Mouse (Mus musculus): ENCODE data around the gene Rin3.
A peak's percentile ranks its signal among the peaks of the same experiment; 100 is the strongest.

The Rin3 gene

GRCm38 (mm10) chr12:102280867-102281503, 1.9 kb upstream of the Rin3 start:
- no peak for DNase-seq

GRCm38 (mm10) chr12:102282126-102282525, 722 bp upstream of the Rin3 start:
- DNase-seq = peak in 1 of 2 experiments; percentile 33

GRCm38 (mm10) chr12:102283483-102284266, 827 bp downstream of the Rin3 start:
- DNase-seq = peak; percentile 33 to 63

GRCm38 (mm10) chr12:102284267-102284610, 1.4 kb downstream of the Rin3 start:
- no peak for DNase-seq

GRCm38 (mm10) chr12:102284618-102285159, 1.8 kb downstream of the Rin3 start:
- no peak for DNase-seq

GRCm38 (mm10) chr12:102285318-102285717, 2.5 kb downstream of the Rin3 start:
- DNase-seq = no peak

GRCm38 (mm10) chr12:102285779-102286178, 2.9 kb downstream of the Rin3 start:
- DNase-seq = no peak

GRCm38 (mm10) chr12:102286681-102287414, 4.0 kb downstream of the Rin3 start:
- DNase-seq = peak; percentile 61 to 81

GRCm38 (mm10) chr12:102287904-102288602, 5.2 kb downstream of the Rin3 start:
- no peak for DNase-seq

GRCm38 (mm10) chr12:102288846-102289245, 6.0 kb downstream of the Rin3 start:
- DNase-seq = no peak

GRCm38 (mm10) chr12:102289568-102289967, 6.7 kb downstream of the Rin3 start:
- DNase-seq = no peak

GRCm38 (mm10) chr12:102290662-102291061, 7.8 kb downstream of the Rin3 start:
- DNase-seq = no peak

GRCm38 (mm10) chr12:102291686-102292085, 8.8 kb downstream of the Rin3 start:
- no peak for DNase-seq

- no peak for DNase-seq
Measured at GRCm38 (mm10) chr12:102292501-102293215, 9.8 kb downstream of the Rin3 start.

- DNase-seq = no peak
Measured at GRCm38 (mm10) chr12:102294634-102295033, 11.8 kb downstream of the Rin3 start.

- no peak for DNase-seq
Measured at GRCm38 (mm10) chr12:102295230-102295629, 12.4 kb downstream of the Rin3 start.

GRCm38 (mm10) chr12:102295662-102296061, 12.8 kb downstream of the Rin3 start:
- no peak for DNase-seq

GRCm38 (mm10) chr12:102296361-102296760, 13.5 kb downstream of the Rin3 start:
- no peak for DNase-seq

- no peak for DNase-seq
Measured at GRCm38 (mm10) chr12:102296967-102297366, 14.1 kb downstream of the Rin3 start.

GRCm38 (mm10) chr12:102299209-102299608, 16.4 kb downstream of the Rin3 start:
- DNase-seq = no peak

GRCm38 (mm10) chr12:102301585-102301984, 18.7 kb downstream of the Rin3 start:
- no peak for DNase-seq

GRCm38 (mm10) chr12:102302322-102302721, 19.5 kb downstream of the Rin3 start:
- no peak for DNase-seq
